Mouse (Mus musculus) layer of hippocampus, adult 6 months (tissue): Measurements from ENCODE around the gene 2410004B18Rik. TPM values are rescaled to one million over a fixed set of nuclear protein-coding genes. Genes with fewer than 3 reads are reported as not detected.

Experiments
- long read RNA-seq, 2 experiments: library from polyadenylated mRNA; unstranded; transcript quantifications; one replicate each; pipeline ENCODE4 v2.0.0; 2019 to 2020
- polyA plus RNA-seq: library from polyadenylated mRNA; unstranded; fragments of <200 nt; fragmentation: Nextera tagmentation; gene quantifications from 2 replicates; pipeline ENCODE4 v1.2.3, GENCODE M21; 2021

The 2410004B18Rik gene
- 72.6 and 75.7 TPM in 2 replicates for polyA plus RNA-seq
- long read RNA-seq, experiment 1, transcript 2410004B18Rik-204 (4 exons, 514 nt), result minor isoform, 5 of 146 reads
- long read RNA-seq, experiment 1, transcript 2410004B18Rik-207 (3 exons, 724 nt), result minor isoform, 16 of 146 reads
- long read RNA-seq, experiment 1, transcript 2410004B18Rik-202 (4 exons, 1,644 nt), result minor isoform, 19 of 146 reads
- long read RNA-seq, experiment 1, transcript 2410004B18Rik-201 (3 exons, 1,547 nt), result major isoform, 102 of 146 reads
- long read RNA-seq, experiment 1, partial matches to known transcripts, result 1 of 146 reads
- long read RNA-seq, experiment 1, other reads (novel, unspliced or antisense), result 3 of 146 reads
- long read RNA-seq, experiment 2, transcript 2410004B18Rik-202 (4 exons, 1,644 nt), result minor isoform, 37 of 226 reads
- long read RNA-seq, experiment 2, transcript 2410004B18Rik-207 (3 exons, 724 nt), result minor isoform, 33 of 226 reads
- long read RNA-seq, experiment 2, transcript 2410004B18Rik-204 (4 exons, 514 nt), result minor isoform, 6 of 226 reads
- long read RNA-seq, experiment 2, transcript 2410004B18Rik-201 (3 exons, 1,547 nt), result major isoform, 148 of 226 reads
- long read RNA-seq, experiment 2, partial matches to known transcripts, result 0 of 226 reads
- long read RNA-seq, experiment 2, other reads (novel, unspliced or antisense), result 2 of 226 reads

GRCm38 (mm10) chr3:145937505-145938404 lies at the start of gene 2410004B18Rik:
Gene 2410004B18Rik, plus strand, starts transcription at chr3:145938014.

GRCm38 (mm10) chr3:145922019-145922854 lies 15.6 kb upstream of the 2410004B18Rik start, which contains the start of gene Bcl10:
Gene Bcl10, plus strand, starts transcription at chr3:145922804.

GRCm38 (mm10) chr3:145987268-145987969 lies 49.6 kb downstream of the 2410004B18Rik start, which contains the start of gene Syde2:
Gene Syde2, plus strand, starts transcription at chr3:145987870.

Other genes with a start within 250 kb of the 2410004B18Rik start
- gene Ddah1, start 179.3 kb upstream of the 2410004B18Rik start, polyA plus RNA-seq, result 86.1 and 87.5 TPM in 2 replicates
- 20.6 and 20.8 TPM in 2 replicates for gene Bcl10, start 15.2 kb upstream of the 2410004B18Rik start, polyA plus RNA-seq
- gene Syde2, start 49.9 kb downstream of the 2410004B18Rik start, polyA plus RNA-seq, result 0.19 and 0.29 TPM in 2 replicates
- gene Wdr63, start 170.1 kb downstream of the 2410004B18Rik start, polyA plus RNA-seq, result 0.55 and 1.3 TPM in 2 replicates
- gene Mcoln3, start 179.4 kb downstream of the 2410004B18Rik start, polyA plus RNA-seq, result 0.40 TPM in 1 of 2 replicates, not detected in the other
- gene Mcoln2, start 211.8 kb downstream of the 2410004B18Rik start, polyA plus RNA-seq, result 0.31 TPM in 1 of 2 replicates, not detected in the other